Mouse (Mus musculus): Measurements from ENCODE around the gene Ube2o. TPM values are rescaled to one million over a fixed set of nuclear protein-coding genes. Genes with fewer than 3 reads are reported as not detected.

The Ube2o gene
- total RNA-seq, 2 experiments from 2014 or later, result 5.0 to 6.1 TPM

- peak; percentile 83 for ATAC-seq (replicated peaks; ENCODE audit: poor library complexity)
Observed at GRCm38 (mm10) chr11:116490232-116491107, 90.8 kb downstream of the Ube2o start.

- no peak for ATAC-seq (replicated peaks; ENCODE audit: poor library complexity)
Observed at GRCm38 (mm10) chr11:116489771-116490231, 91.4 kb downstream of the Ube2o start.

GRCm38 (mm10) chr11:116488693-116489375, 92.4 kb downstream of the Ube2o start:
- ATAC-seq (replicated peaks; ENCODE audit: poor library complexity), result 0 out of 2 replicates have a peak, but pooled peaks have one; percentile 25

GRCm38 (mm10) chr11:116488207-116488606, 93.0 kb downstream of the Ube2o start:
- no peak for ATAC-seq (replicated peaks; ENCODE audit: poor library complexity)

Other genes with a start within 250 kb of the Ube2o start
- not detected in 2 replicates for gene Foxj1, start 246.0 kb downstream of the Ube2o start, total RNA-seq (2015)
- not detected in 2 replicates for gene Foxj1, start 246.0 kb downstream of the Ube2o start, total RNA-seq (2017)
- gene Rnf157, start 168.4 kb downstream of the Ube2o start, total RNA-seq (2015), result 7.1 and 7.6 TPM in 2 replicates
- 5.5 and 7.6 TPM in 2 replicates for gene Rnf157, start 168.4 kb downstream of the Ube2o start, total RNA-seq (2017)
- gene Ubald2, start 147.4 kb downstream of the Ube2o start, total RNA-seq (2015), result 74.1 and 75.9 TPM in 2 replicates
- gene Ubald2, start 147.4 kb downstream of the Ube2o start, total RNA-seq (2017), result 71.7 and 76.0 TPM in 2 replicates
- not detected in 2 replicates for gene Qrich2, start 115.2 kb downstream of the Ube2o start, total RNA-seq (2015)
- 0.07 TPM in 1 of 2 replicates, not detected in the other for gene Qrich2, start 115.2 kb downstream of the Ube2o start, total RNA-seq (2017)
- 46.9 and 49.3 TPM in 2 replicates for gene Prpsap1, start 87.2 kb downstream of the Ube2o start, total RNA-seq (2015)
- gene Prpsap1, start 87.2 kb downstream of the Ube2o start, total RNA-seq (2017), result 27.9 and 33.0 TPM in 2 replicates
- 7.6 and 15.5 TPM in 2 replicates for gene Sphk1, start 50.5 kb downstream of the Ube2o start, total RNA-seq (2015)
- gene Sphk1, start 50.5 kb downstream of the Ube2o start, total RNA-seq (2017), result 6.7 and 26.1 TPM in 2 replicates
- not detected in 2 replicates for gene Aanat, start 5.0 kb upstream of the Ube2o start, total RNA-seq (2015)
- gene Aanat, start 5.0 kb upstream of the Ube2o start, total RNA-seq (2017), result not detected in 2 replicates
- gene Rhbdf2, start 45.6 kb upstream of the Ube2o start, total RNA-seq (2015), result 3.7 and 4.9 TPM in 2 replicates
- gene Rhbdf2, start 45.6 kb upstream of the Ube2o start, total RNA-seq (2017), result 2.7 and 3.5 TPM in 2 replicates
- gene Prcd, start 72.1 kb upstream of the Ube2o start, total RNA-seq (2015), result 0.47 TPM in 1 of 2 replicates, not detected in the other
- gene Prcd, start 72.1 kb upstream of the Ube2o start, total RNA-seq (2017), result 0.17 TPM in 1 of 2 replicates, not detected in the other
- gene Cygb, start 72.9 kb upstream of the Ube2o start, total RNA-seq (2015), result not detected in 2 replicates
- gene Cygb, start 72.9 kb upstream of the Ube2o start, total RNA-seq (2017), result not detected in 2 replicates
- gene St6galnac1, start 194.1 kb upstream of the Ube2o start, total RNA-seq (2015), result not detected in 2 replicates
- gene St6galnac1, start 194.1 kb upstream of the Ube2o start, total RNA-seq (2017), result not detected in 2 replicates
- gene Mxra7, start 246.6 kb upstream of the Ube2o start, total RNA-seq (2015), result 0.10 and 1.1 TPM in 2 replicates
- not detected in 2 replicates for gene Mxra7, start 246.6 kb upstream of the Ube2o start, total RNA-seq (2017)

Measured in megakaryocyte progenitor cell, adult 5-6 weeks (primary cell).